Mouse (Mus musculus) stomach, postnatal 0 days (tissue): Measurements from ENCODE around the gene Ifnar2.

Source experiments
- CTCF ChIP-seq: IDR thresholded peaks from 2 replicates; pipeline ENCODE4 v1.5.1; 2016; ENCODE audit warnings: antibody characterized with exemption, low read depth, mild to moderate bottlenecking, moderate library complexity
- EP300 ChIP-seq: optimal IDR thresholded peaks from 2 replicates; pipeline ENCODE3; 2016; ENCODE audit warnings: antibody characterized with exemption

DNA sequence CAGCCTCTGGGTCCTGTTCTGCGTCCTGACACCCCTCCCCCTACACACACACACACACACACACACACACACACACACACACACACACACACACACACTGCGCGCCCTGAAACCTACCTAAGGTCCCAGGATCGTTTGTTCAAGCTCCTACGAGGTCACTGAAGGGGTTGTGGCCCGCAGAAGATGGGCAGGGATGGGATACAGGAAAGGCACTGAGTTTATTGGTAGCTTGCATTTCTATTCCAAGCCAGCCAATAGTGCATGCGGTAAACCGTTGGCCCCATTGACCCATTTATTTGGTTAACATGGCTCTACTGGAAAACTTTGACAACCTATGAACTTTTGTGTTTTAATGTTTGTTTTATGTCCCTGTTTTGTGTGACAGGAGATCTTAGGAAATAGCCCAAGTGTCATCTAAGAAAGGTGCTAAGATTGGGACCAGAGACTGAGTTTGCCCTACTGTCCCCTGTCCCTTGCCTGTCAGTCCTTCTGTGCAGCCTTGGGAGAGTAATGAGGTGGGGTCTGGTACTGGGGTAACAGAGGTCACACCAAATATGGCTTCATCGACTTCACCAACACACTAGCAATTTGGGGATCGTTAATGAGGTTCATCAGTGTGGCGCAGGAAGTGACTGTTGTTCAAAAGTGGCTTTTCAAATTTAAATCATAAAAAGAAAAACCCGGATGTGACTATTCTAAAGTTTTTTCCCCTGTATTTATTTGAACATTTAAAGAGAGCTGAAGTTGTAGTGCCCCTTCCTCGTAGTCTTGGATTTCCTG lies 1.1 kb downstream of the Ifnar2 start:
- TF ChIP-seq CTCF (no peak), EP300 (no peak)
